Mouse (Mus musculus) heart, embryonic 14.5 days (tissue): ENCODE measurements at regions not wholly inside any gene's neighbourhood (a gene's known extent, or its start where the extent isn't known, plus 50 kb on each side); places are given as distances from the start of the nearest gene placed in this dataset.

Experiments
- ATAC-seq: fragments of 200-750 bp; cut with Nextera tagmentation; 2 replicates; pipeline ENCODE4 v1.8.0; 2017; ENCODE audit warnings: low read depth, moderate TSS enrichment; ENCODE audit not compliant: insufficient number of reproducible peaks, insufficient read depth, low FRiP score
- H3K27ac ChIP-seq, 2 experiments: fragments of 200-500 bp in 1 of 2; fragments of 300-500 bp in 1 of 2; sonication (generic) in 1 of 2; replicated peaks in 1 of 2; 2 replicates each; pipeline ENCODE4 v1.5.1; 2012 to 2014; ENCODE audit warnings: low read depth in 2 of 2, low read length in 2 of 2, control low read depth in 1 of 2, mild to moderate bottlenecking in 1 of 2, mixed read lengths in 1 of 2; ENCODE audit not compliant: control insufficient read depth in 1 of 2, insufficient read depth in 1 of 2
- H3K27me3 ChIP-seq: fragments of 300-500 bp; sonication (generic); 2 replicates; pipeline ENCODE4 v1.6.1; 2014; ENCODE audit warnings: mild to moderate bottlenecking, low read length, control low read depth; ENCODE audit not compliant: control insufficient read depth, insufficient read depth
- H3K36me3 ChIP-seq: fragments of 300-500 bp; sonication (generic); 2 replicates; pipeline ENCODE4 v1.6.1; 2014; ENCODE audit warnings: mild to moderate bottlenecking, control low read depth, low read length, mixed read lengths; ENCODE audit not compliant: control insufficient read depth, insufficient read depth
- H3K4me1 ChIP-seq, 2 experiments: fragments of 200-500 bp in 1 of 2; fragments of 300-500 bp in 1 of 2; sonication (generic) in 1 of 2; 2 replicates each; pipeline ENCODE4 v1.6.1; 2012 to 2014; ENCODE audit warnings: low read length in 2 of 2, control low read depth in 1 of 2, mixed read lengths in 1 of 2; ENCODE audit not compliant: control insufficient read depth in 2 of 2, insufficient read depth in 2 of 2
- H3K4me2 ChIP-seq: fragments of 300-500 bp; sonication (generic); 2 replicates; pipeline ENCODE4 v1.6.1; 2014; ENCODE audit warnings: mild to moderate bottlenecking, low read length
- H3K4me3 ChIP-seq, 2 experiments: fragments of 200-500 bp in 1 of 2; fragments of 300-500 bp in 1 of 2; sonication (generic) in 1 of 2; 2 replicates each; pipeline ENCODE4 v1.5.1; 2012 to 2014; ENCODE audit warnings: low read length in 2 of 2, mild to moderate bottlenecking in 2 of 2, control low read depth in 1 of 2, low read depth in 1 of 2, moderate library complexity in 1 of 2; ENCODE audit not compliant: control insufficient read depth in 1 of 2, insufficient read depth in 1 of 2
- H3K9ac ChIP-seq: fragments of 300-500 bp; sonication (generic); 2 replicates; pipeline ENCODE4 v1.6.1; 2014; ENCODE audit warnings: mild to moderate bottlenecking, low read length
- H3K9me3 ChIP-seq: fragments of 300-500 bp; sonication (generic); 2 replicates; pipeline ENCODE4 v1.6.1; 2016; ENCODE audit warnings: low read length, control low read depth; ENCODE audit not compliant: control insufficient read depth
- WGBS: fragments of 180-500 bp; shearing (Covaris S2); extraction: QIAGEN DNeasy Blood & Tissue Kit; methylation state at CpG from one replicate; pipeline ENCODE4 v1.1.7; 2014; 5-methylcytosine and 5-hydroxymethylcytosine counted together

DNA sequence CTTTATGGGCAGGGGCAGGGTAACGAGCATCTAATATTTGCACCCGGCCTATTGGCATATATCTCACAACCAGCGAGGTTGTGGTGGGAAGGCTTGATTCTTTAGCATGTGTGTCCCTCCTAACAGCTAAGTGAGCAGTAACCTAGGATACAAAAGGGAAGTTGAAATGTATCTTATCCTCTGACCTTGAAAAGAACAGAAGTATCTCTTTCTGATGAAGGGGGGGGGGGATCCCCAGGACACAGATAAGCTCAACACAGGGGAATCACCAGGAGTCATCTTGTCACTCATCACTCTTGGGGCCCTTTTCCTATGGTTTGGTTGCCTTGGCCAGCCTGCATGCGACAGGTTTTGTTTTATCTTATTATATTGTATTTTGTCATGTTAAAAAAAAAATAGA is 63.3 kb upstream of the Rap1b start:
- Histone ChIP-seq H3K4me3 (no peak overlapping the region), H3K27me3 (no peaks in the 10 kb centered on the region), H3K4me2 (no peak overlapping the region), H3K27ac (no peak overlapping the region), H3K4me1 (peaks cover 5 to 7% of the 10 kb centered on the region in 2 experiments; a peak in 3 of 4 replicates), H3K9ac (no peak overlapping the region), H3K36me3 (no peaks in the 10 kb centered on the region), H3K9me3 (peaks cover 5% of the 10 kb centered on the region; the same call in 1 of the 2 replicates)
- ATAC-seq = no peak
- WGBS = 69% methylated on average over 4 of the region's 4 CpGs

DNA sequence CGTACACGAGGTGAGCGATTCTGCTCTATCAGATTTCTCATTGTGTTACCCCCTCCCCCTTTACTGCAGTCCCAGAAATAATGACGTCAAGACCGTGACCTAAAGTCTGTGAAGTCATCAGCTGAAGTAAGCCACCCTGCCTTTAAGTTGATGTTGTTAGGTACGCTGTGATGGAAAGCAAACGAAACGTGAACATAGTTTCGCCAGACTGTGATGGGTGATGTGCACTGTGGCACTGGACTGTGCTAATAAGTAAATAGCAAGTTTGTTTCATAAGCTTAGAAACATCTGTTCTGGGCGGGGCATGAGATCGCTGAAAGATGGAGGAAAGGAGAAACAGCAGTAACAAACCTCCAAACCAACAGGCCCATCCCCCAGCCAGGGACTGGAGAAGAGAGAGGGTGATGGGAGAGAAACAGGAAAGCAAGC is 64.0 kb upstream of the Rap1b start:
- no peak overlapping the region for H3K4me3 ChIP-seq
- H3K9me3 ChIP-seq = peaks cover 5% of the 10 kb centered on the region; the same call in 1 of the 2 replicates
- H3K27ac ChIP-seq = no peak overlapping the region
- 67% methylated on average over 11 of the region's 11 CpGs for WGBS
- no peak overlapping the region for H3K4me2 ChIP-seq
- ATAC-seq = no peak
- H3K4me1 ChIP-seq = peaks cover 5 to 7% of the 10 kb centered on the region in 2 experiments; a peak in 3 of 4 replicates
- H3K9ac ChIP-seq = no peak overlapping the region
- no peaks in the 10 kb centered on the region for H3K27me3 ChIP-seq
- no peaks in the 10 kb centered on the region for H3K36me3 ChIP-seq

DNA sequence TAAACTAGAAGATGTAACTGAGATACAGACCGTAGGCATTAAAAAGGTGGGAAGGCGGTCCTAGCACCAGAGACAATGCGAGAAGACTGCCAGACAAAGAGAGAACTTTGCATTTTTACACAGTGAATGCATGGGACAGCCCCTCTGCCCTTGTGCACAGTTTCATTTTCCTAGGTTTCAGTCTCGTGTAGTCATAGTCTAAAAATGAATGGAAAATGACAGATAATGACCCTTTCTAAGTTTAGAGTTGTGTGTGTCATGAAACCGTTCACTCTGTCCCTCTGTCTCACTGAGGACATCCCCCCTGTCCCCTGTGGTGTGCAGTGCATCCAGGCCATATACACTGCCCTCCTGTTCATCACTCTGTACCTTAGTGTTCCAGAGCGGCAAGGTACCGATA is 64.6 kb upstream of the Rap1b start:
- no peak for ATAC-seq
- 80% methylated on average over 7 of the region's 7 CpGs for WGBS
- H3K4me1 ChIP-seq = peaks cover 5 to 7% of the 10 kb centered on the region in 2 experiments; a peak in 3 of 4 replicates

DNA sequence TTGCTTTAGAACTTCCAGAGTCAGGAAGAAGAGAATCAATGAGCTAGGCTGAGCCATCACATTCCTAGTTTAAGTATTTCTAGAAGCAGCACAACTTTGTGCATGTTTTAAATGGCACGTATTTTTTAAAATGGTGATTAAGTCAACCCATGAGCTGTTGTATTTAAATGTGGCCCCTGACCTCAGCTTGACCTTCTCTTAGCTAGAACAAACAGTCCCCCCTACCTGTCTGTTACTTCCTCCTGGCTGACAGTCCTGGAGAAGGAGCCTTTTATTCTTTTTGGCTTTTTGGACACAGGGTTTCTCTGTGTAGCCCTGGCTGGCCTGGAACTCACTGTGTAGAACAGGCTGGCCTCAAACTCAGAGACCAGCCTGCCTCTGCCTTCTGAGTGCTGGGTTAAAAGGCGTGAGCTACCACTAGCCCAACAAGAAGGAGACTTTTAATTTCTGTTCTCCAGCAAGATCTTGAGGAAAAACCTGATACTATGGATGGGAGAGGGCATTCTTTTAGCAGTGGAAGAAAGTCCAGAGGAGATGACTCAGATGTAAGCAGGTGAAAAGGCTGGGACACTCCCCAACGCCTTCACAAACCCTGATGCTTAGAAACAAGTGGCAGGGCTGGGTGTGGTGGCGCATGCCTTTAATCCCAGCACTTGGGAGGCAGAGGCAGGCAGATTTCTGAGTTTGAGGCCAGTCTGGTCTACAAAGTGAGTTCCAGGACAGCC is 69.3 kb upstream of the Rap1b start:
- no peaks in the 10 kb centered on the region for H3K36me3 ChIP-seq
- no peaks in the 10 kb centered on the region for H3K27me3 ChIP-seq
- WGBS = 80% methylated on average over 4 of the region's 4 CpGs
- H3K4me2 ChIP-seq = no peak overlapping the region
- no peak overlapping the region for H3K27ac ChIP-seq
- no peak for ATAC-seq
- no peaks in the 10 kb centered on the region for H3K4me1 ChIP-seq
- no peak overlapping the region for H3K9ac ChIP-seq
- H3K4me3 ChIP-seq = no peak overlapping the region
- H3K9me3 ChIP-seq = peaks cover 5% of the 10 kb centered on the region; the same call in 1 of the 2 replicates

More for the DNA sequence above, 64.6 kb upstream of the Rap1b start:
- no peak overlapping the region for H3K9ac ChIP-seq
- no peak overlapping the region for H3K27ac ChIP-seq
- no peaks in the 10 kb centered on the region for H3K36me3 ChIP-seq
- no peak overlapping the region for H3K4me3 ChIP-seq
- no peaks in the 10 kb centered on the region for H3K27me3 ChIP-seq
- H3K9me3 ChIP-seq = peaks cover 5% of the 10 kb centered on the region; the same call in 1 of the 2 replicates
- H3K4me2 ChIP-seq = no peak overlapping the region

DNA sequence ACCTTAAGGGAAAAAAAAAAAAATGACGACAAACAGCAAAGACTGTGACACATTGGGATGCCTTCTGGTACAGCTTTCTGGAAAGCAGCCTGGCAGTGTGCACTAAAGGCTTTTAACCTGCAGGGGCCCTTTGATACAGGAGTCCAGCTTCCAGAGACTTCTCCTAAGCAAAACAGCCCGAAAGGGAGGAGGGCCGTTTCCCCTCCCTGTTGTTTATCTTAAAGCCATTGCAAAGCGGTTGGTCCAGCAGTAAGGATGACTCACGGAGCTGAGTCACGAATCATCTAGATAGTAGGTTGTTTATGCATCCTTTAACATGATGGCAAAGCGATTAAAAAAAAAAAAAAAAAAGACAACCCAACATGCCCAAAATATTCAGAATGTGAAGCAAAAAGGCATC is 70.4 kb upstream of the Rap1b start:
- Histone ChIP-seq H3K36me3 (no peaks in the 10 kb centered on the region), H3K4me1 (no peaks in the 10 kb centered on the region), H3K9me3 (peaks cover 5% of the 10 kb centered on the region; the same call in 1 of the 2 replicates), H3K4me3 (no peak overlapping the region), H3K27ac (no peak overlapping the region), H3K9ac (no peak overlapping the region), H3K4me2 (no peak overlapping the region), H3K27me3 (no peaks in the 10 kb centered on the region)
- no peak for ATAC-seq
- 33% methylated on average over 7 of the region's 7 CpGs for WGBS

DNA sequence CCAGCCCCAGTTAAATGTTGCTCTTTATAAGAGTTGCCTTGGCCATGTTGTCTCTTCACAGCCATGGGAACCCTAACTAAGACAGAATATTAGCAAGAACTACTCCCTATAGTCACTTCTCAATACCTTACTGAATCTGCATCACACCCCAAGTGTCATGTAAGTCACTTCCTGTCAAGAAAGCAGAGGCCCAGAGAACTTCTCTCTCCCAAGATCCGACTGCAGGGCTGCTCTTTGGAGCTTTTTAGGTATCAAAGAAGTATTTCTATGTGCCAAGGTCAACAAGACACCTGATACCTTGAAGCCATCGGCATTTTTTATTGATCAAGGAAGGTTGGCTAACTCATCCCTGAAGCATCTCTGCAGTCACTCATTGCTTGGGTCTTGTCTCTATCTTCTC is 72.0 kb upstream of the Rap1b start:
- 80% methylated on average over 2 of the region's 2 CpGs for WGBS
- H3K9ac ChIP-seq = no peak overlapping the region
- H3K4me3 ChIP-seq = no peak overlapping the region
- no peaks in the 10 kb centered on the region for H3K27me3 ChIP-seq
- no peaks in the 10 kb centered on the region for H3K36me3 ChIP-seq
- H3K4me1 ChIP-seq = no peaks in the 10 kb centered on the region
- no peak overlapping the region for H3K27ac ChIP-seq
- ATAC-seq = no peak
- H3K9me3 ChIP-seq = no peaks in the 10 kb centered on the region
- H3K4me2 ChIP-seq = no peak overlapping the region

DNA sequence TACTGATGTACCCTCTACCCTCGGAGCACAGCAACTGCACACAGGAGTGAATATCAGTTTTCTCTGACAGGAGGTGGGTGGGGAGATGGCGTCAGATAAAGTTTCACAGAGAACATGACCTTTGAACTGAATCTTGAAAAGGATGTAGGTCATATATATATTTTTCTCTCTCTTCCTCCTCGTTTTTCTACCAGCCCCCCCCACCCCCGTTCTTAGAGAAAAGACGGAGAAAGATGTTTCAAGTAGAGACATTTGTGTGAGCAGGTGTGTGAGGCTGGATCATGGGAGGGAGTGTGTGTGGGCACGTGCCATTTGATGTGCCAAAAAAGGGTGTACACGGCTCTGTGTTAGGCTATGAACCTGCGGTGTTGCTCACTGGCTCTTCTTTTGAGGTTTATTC is 72.8 kb upstream of the Rap1b start:
- H3K9me3 ChIP-seq = no peaks in the 10 kb centered on the region
- H3K27ac ChIP-seq = no peak overlapping the region
- H3K4me3 ChIP-seq = no peak overlapping the region
- H3K4me1 ChIP-seq = no peaks in the 10 kb centered on the region
- no peaks in the 10 kb centered on the region for H3K36me3 ChIP-seq
- no peak overlapping the region for H3K9ac ChIP-seq
- WGBS = 77% methylated on average over 8 of the region's 8 CpGs
- H3K4me2 ChIP-seq = no peak overlapping the region
- no peaks in the 10 kb centered on the region for H3K27me3 ChIP-seq
- no peak for ATAC-seq
